Mouse (Mus musculus) liver, embryonic 12.5 days (tissue): Measurements from ENCODE around the gene Cd40lg. TPM values are rescaled to one million over a fixed set of nuclear protein-coding genes. Genes with fewer than 3 reads are reported as not detected.

Experiments used
- ATAC-seq: fragments of 200-750 bp; cut with Nextera tagmentation; 2 replicates; pipeline ENCODE4 v1.8.0; 2017; ENCODE audit warnings: moderate number of reproducible peaks, mild to moderate bottlenecking, moderate library complexity
- H3K27ac ChIP-seq: fragments of 300-500 bp; sonication (generic); 2 replicates; pipeline ENCODE4 v1.5.1; 2016; ENCODE audit warnings: mild to moderate bottlenecking
- H3K27me3 ChIP-seq: fragments of 300-500 bp; sonication (generic); replicated peaks from 2 replicates; pipeline ENCODE4 v1.6.1; 2016; ENCODE audit warnings: mild to moderate bottlenecking, moderate library complexity
- H3K36me3 ChIP-seq: fragments of 300-500 bp; sonication (generic); 2 replicates; pipeline ENCODE4 v1.6.1; 2016; ENCODE audit warnings: mild to moderate bottlenecking, moderate library complexity
- H3K4me1 ChIP-seq: fragments of 300-500 bp; sonication (generic); 2 replicates; pipeline ENCODE4 v1.6.1; 2016
- H3K4me2 ChIP-seq: fragments of 300-500 bp; sonication (generic); 2 replicates; pipeline ENCODE4 v1.6.1; 2016; ENCODE audit warnings: mild to moderate bottlenecking, moderate library complexity
- H3K4me3 ChIP-seq: fragments of 300-500 bp; sonication (generic); 2 replicates; pipeline ENCODE4 v1.5.1; 2016; ENCODE audit warnings: mild to moderate bottlenecking, moderate library complexity
- H3K9ac ChIP-seq: fragments of 300-500 bp; sonication (generic); 2 replicates; pipeline ENCODE4 v1.6.1; 2016; ENCODE audit warnings: mild to moderate bottlenecking, moderate library complexity
- H3K9me3 ChIP-seq: fragments of 300-500 bp; sonication (generic); replicated peaks from 2 replicates; pipeline ENCODE4 v1.6.1; 2016; ENCODE audit warnings: mild to moderate bottlenecking, moderate library complexity
- WGBS: fragments of 180-500 bp; shearing (Covaris S2); methylation state at CpG from one replicate; pipeline ENCODE4 v1.1.7; 2016; ENCODE audit not compliant: insufficient replicate concordance; 5-methylcytosine and 5-hydroxymethylcytosine counted together
- polyA plus RNA-seq: library from polyadenylated mRNA; unstranded; fragments of >200 nt; fragmentation: Nextera tagmentation; extraction: Ambion mirVana; gene quantifications from 2 replicates; pipeline ENCODE4 v1.2.1, GENCODE M21; 2016

Gene Cd40lg
- polyA plus RNA-seq, 1 experiment from 2014 or later, result not detected

DNA sequence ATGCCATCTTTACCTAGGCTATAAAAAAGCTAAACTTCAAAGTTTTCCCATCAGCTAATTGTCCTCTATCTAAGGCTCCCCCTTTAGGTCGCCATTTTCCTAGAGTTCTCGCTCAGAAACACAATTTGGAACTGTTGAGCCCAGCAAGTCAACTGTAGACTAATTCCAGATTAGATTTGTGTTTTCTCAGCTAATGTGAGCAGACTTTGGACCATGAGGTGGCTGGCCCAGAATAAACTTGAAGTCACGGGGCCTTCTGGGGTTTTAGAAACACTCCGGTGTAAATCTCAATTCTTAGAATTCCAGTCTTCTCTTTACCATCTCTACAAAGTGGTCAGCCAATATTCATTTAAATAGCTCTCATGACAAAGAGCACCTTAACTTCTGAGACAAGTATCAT lies 3.6 kb downstream of the Cd40lg start:
- WGBS, result 70% methylated on average over 4 of the region's 4 CpGs
- no peak overlapping the region for H3K4me3 ChIP-seq
- no peak for ATAC-seq

DNA sequence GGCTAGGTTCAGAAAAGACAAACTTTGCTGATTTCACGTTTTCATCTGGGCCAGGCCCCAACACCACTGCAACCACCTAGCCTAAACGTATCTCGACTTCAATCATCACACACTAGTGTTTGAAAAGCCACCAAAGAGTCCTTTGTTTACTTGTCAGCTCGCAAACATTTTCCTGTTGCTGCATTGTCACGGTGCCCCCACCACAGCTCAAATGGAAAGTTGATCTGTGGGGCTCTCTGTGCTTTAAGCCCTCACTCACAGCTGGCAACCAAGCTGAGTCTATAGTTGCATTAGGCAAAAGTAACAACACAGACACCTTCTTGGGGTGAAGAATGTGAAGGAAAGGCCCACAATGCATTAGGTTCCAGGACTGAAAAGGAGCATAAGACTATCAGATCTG lies 4.3 kb downstream of the Cd40lg start:
- H3K27ac ChIP-seq, result no peak overlapping the region
- ATAC-seq, result no peak
- H3K9me3 ChIP-seq, result no peaks in the 10 kb centered on the region
- 48% methylated on average over 5 of the region's 5 CpGs for WGBS
- no peak overlapping the region for H3K4me3 ChIP-seq
- no peaks in the 10 kb centered on the region for H3K4me1 ChIP-seq
- no peak overlapping the region for H3K9ac ChIP-seq
- no peak overlapping the region for H3K4me2 ChIP-seq
- no peaks in the 10 kb centered on the region for H3K36me3 ChIP-seq
- H3K27me3 ChIP-seq, result no peaks in the 10 kb centered on the region

More for the DNA sequence above, 3.6 kb downstream of the Cd40lg start:
- Histone ChIP-seq H3K27me3 (no peaks in the 10 kb centered on the region), H3K4me1 (no peaks in the 10 kb centered on the region), H3K36me3 (no peaks in the 10 kb centered on the region), H3K9ac (no peak overlapping the region), H3K4me2 (no peak overlapping the region), H3K9me3 (no peaks in the 10 kb centered on the region), H3K27ac (no peak overlapping the region)

GRCm38 (mm10) chrX:57219563-57219962 lies 7.6 kb downstream of the Cd40lg start:
- H3K9ac ChIP-seq, result no peak overlapping the region
- no peaks in the 10 kb centered on the region for H3K27me3 ChIP-seq
- H3K9me3 ChIP-seq, result no peaks in the 10 kb centered on the region
- H3K4me1 ChIP-seq, result no peaks in the 10 kb centered on the region
- H3K4me2 ChIP-seq, result no peak overlapping the region
- ATAC-seq, result no peak
- H3K36me3 ChIP-seq, result no peaks in the 10 kb centered on the region
- no peak overlapping the region for H3K27ac ChIP-seq
- WGBS, result 73% methylated on average over 5 of the region's 5 CpGs
- no peak overlapping the region for H3K4me3 ChIP-seq

DNA sequence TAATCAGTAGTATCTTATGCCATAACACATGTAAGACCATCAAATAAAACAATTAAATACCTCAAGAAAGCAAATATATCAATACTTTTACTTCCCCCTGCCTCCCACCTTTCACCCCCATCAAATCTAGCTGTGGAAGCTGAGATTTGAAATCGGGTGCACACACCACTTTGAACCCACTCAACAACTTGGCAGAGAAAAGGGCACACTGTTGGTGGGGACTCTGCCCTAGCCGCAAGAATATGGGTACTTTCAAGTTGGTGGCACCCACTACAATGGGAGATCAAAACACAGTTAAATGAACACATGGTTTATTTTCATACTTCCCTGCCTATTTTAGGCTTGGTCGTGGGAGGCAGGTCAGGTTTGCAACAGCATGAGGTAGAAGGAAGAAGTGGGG lies 9.9 kb downstream of the Cd40lg start:
- no peak overlapping the region for H3K27ac ChIP-seq
- no peaks in the 10 kb centered on the region for H3K36me3 ChIP-seq
- 54% methylated on average over 3 of the region's 3 CpGs for WGBS
- H3K27me3 ChIP-seq, result no peaks in the 10 kb centered on the region
- no peak for ATAC-seq
- no peaks in the 10 kb centered on the region for H3K4me1 ChIP-seq
- no peaks in the 10 kb centered on the region for H3K9me3 ChIP-seq
- no peak overlapping the region for H3K4me3 ChIP-seq
- H3K9ac ChIP-seq, result no peak overlapping the region
- H3K4me2 ChIP-seq, result no peak overlapping the region

- Histone ChIP-seq H3K9me3 (no peaks in the 10 kb centered on the region), H3K4me1 (no peaks in the 10 kb centered on the region), H3K27ac (no peak overlapping the region), H3K9ac (no peak overlapping the region), H3K4me3 (no peak overlapping the region), H3K4me2 (no peak overlapping the region), H3K27me3 (no peaks in the 10 kb centered on the region), H3K36me3 (no peaks in the 10 kb centered on the region)
- 84% methylated on average over 10 of the region's 10 CpGs for WGBS
- no peak for ATAC-seq
Observed at GRCm38 (mm10) chrX:57223301-57223700, 11.4 kb downstream of the Cd40lg start.

GRCm38 (mm10) chrX:57228178-57228577 lies 16.2 kb downstream of the Cd40lg start:
- whole genome bisulfite sequencing, result 42% methylated on average over 2 of the region's 2 CpGs
- Histone ChIP-seq H3K36me3 (no peaks in the 10 kb centered on the region), H3K4me2 (no peak overlapping the region), H3K9ac (no peak overlapping the region), H3K27ac (no peak overlapping the region), H3K4me3 (no peak overlapping the region), H3K4me1 (no peaks in the 10 kb centered on the region), H3K27me3 (no peaks in the 10 kb centered on the region), H3K9me3 (no peaks in the 10 kb centered on the region)
- no peak for ATAC-seq

GRCm38 (mm10) chrX:57233596-57233995 lies 21.7 kb downstream of the Cd40lg start:
- ATAC-seq, result no peak
- 44% methylated on average over 2 of the region's 2 CpGs for WGBS
- H3K36me3 ChIP-seq, result no peaks in the 10 kb centered on the region

GRCm38 (mm10) chrX:57235982-57236381 lies 24.0 kb downstream of the Cd40lg start:
- no peak overlapping the region for H3K4me2 ChIP-seq
- WGBS, result 46% methylated on average over 4 of the region's 4 CpGs
- no peak for ATAC-seq
- H3K36me3 ChIP-seq, result no peaks in the 10 kb centered on the region
- no peak overlapping the region for H3K4me3 ChIP-seq
- no peaks in the 10 kb centered on the region for H3K9me3 ChIP-seq
- H3K4me1 ChIP-seq, result no peaks in the 10 kb centered on the region
- H3K9ac ChIP-seq, result no peak overlapping the region
- no peaks in the 10 kb centered on the region for H3K27me3 ChIP-seq
- H3K27ac ChIP-seq, result no peak overlapping the region

More at GRCm38 (mm10) chrX:57233596-57233995, 21.7 kb downstream of the Cd40lg start:
- H3K4me2 ChIP-seq, result no peak overlapping the region
- no peak overlapping the region for H3K4me3 ChIP-seq
- no peak overlapping the region for H3K9ac ChIP-seq
- no peaks in the 10 kb centered on the region for H3K4me1 ChIP-seq
- H3K27ac ChIP-seq, result no peak overlapping the region
- no peaks in the 10 kb centered on the region for H3K27me3 ChIP-seq
- H3K9me3 ChIP-seq, result no peaks in the 10 kb centered on the region

- no peak for ATAC-seq
- Histone ChIP-seq H3K9ac (no peak overlapping the region), H3K9me3 (no peaks in the 10 kb centered on the region), H3K27me3 (no peaks in the 10 kb centered on the region), H3K36me3 (no peaks in the 10 kb centered on the region), H3K27ac (no peak overlapping the region), H3K4me1 (no peaks in the 10 kb centered on the region), H3K4me2 (no peak overlapping the region), H3K4me3 (no peak overlapping the region)
- 47% methylated on average over 3 of the region's 3 CpGs for WGBS
Observed at GRCm38 (mm10) chrX:57238572-57238971, 26.6 kb downstream of the Cd40lg start.

DNA sequence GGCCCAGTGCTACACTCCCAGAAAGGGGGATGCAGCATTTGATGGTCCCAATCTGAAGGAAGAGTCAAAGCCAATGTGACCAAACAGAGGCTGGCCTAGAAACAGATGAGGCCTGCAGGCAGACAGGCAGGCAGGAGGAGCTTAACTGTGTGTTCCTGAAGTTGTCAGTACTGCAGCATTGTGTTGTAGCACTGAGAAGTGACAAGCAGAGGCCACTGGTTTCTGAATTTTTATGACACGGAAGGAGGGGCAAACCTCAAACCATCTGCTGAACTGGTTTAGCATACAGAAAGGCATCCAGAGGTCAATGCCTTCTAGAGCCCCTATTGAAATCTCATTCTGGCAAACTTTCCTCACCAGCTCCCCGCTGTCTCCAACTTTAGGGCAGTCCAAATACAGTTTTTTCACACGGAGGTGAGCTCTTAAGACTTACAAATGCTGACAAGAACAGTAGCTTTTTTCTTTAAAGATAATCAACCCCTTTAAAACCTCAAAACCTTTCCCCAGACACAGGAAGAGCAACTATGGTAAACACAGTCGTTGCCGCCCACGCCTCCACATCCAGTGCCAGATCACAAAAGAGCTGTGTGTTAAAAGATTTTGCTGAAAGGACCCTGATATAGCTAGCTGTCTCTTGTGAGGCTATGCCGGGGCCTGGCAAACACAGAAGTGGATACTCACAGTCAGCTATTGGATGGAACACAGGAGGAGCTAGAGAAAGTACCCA lies 41.5 kb downstream of the Cd40lg start:
- no peaks in the 10 kb centered on the region for H3K27me3 ChIP-seq
- no peak overlapping the region for H3K4me2 ChIP-seq
- no peak overlapping the region for H3K9ac ChIP-seq
- H3K4me1 ChIP-seq, result no peaks in the 10 kb centered on the region
- WGBS, result 65% methylated on average over 7 of the region's 7 CpGs
- no peak overlapping the region for H3K4me3 ChIP-seq
- no peak for ATAC-seq
- H3K36me3 ChIP-seq, result no peaks in the 10 kb centered on the region
- H3K9me3 ChIP-seq, result no peaks in the 10 kb centered on the region
- H3K27ac ChIP-seq, result no peak overlapping the region

- H3K9me3 ChIP-seq, result no peaks in the 10 kb centered on the region
- no peak overlapping the region for H3K4me3 ChIP-seq
- H3K27ac ChIP-seq, result no peak overlapping the region
- no peak overlapping the region for H3K9ac ChIP-seq
- ATAC-seq, result no peak
- H3K4me2 ChIP-seq, result no peak overlapping the region
- H3K4me1 ChIP-seq, result no peaks in the 10 kb centered on the region
- no peaks in the 10 kb centered on the region for H3K27me3 ChIP-seq
- WGBS, result 66% methylated on average over 2 of the region's 2 CpGs
- H3K36me3 ChIP-seq, result no peaks in the 10 kb centered on the region
Observed at GRCm38 (mm10) chrX:57260744-57261143, 48.8 kb downstream of the Cd40lg start.

- H3K27ac ChIP-seq, result no peak overlapping the region
- no peak for ATAC-seq
Observed at GRCm38 (mm10) chrX:57263515-57263914, 51.6 kb downstream of the Cd40lg start.

More at GRCm38 (mm10) chrX:57263515-57263914, 51.6 kb downstream of the Cd40lg start:
- Histone ChIP-seq H3K4me2 (no peak overlapping the region), H3K9ac (no peak overlapping the region), H3K9me3 (no peaks in the 10 kb centered on the region), H3K36me3 (no peaks in the 10 kb centered on the region), H3K4me3 (no peak overlapping the region), H3K27me3 (no peaks in the 10 kb centered on the region), H3K4me1 (no peaks in the 10 kb centered on the region)
- WGBS, result 74% methylated on average over 4 of the region's 4 CpGs
